Mouse (Mus musculus) embryonic stem cell, embryonic (primary cell): Measurements from ENCODE around the gene Eif2a.

Experiments used
- CTCF ChIA-PET, 4 experiments: fragments of 300-600 bp in 2 of 4; fragments of 350-600 bp in 2 of 4; sonication (Branson Sonifier 250); formaldehyde crosslinking; loops; one replicate each; lab custom pipeline; 2022; ENCODE audit warnings: inconsistent platforms in 2 of 4; lab: Charles Lee
- POLR2A ChIA-PET, 4 experiments: fragments of 300-600 bp in 2 of 4; fragments of 350-600 bp in 2 of 4; sonication (Branson Sonifier 250); formaldehyde crosslinking; loops; one replicate each; lab custom pipeline; 2022; ENCODE audit warnings: antibody characterized with exemption in 4 of 4, inconsistent platforms in 1 of 4; lab: Charles Lee

Eif2a gene

DNA sequence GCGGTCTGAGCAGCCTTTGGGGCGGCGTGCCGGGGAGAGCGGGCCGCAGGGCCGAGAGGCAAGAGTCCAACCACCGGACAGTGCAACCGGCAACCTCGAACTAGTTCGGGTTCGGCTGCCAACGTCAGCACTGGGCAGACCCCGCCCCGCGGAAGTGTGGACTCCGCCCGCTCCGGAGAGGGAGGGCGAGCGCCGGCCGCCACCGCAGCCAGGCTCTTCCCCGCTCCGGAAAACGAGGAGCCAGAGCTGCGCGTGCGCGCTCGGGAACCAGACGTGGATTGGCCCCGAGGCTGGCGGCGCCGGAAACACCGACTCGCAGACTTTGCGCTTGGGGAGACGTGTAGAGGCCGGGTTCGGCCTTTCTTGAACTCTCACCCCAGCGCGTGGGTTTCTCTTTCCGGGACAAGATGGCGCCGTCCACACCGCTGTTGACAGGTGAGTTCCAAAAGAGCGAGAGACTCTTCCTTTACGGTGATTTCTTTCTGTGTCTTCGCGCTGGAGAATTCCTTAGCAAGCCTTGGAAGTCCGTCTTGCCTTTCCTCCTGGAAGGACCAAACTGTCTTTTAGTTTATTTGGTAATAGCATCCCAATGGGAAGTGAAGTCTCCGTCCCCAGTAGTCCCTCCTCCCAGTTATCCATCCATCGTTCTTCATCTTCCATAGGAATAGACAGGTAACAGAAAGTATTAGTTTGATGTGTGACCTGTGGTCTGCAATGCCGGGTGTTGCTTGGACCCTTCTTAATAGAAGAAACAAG is at the start of gene Eif2a, which contains the start of gene Serp1:
Gene Eif2a (plus strand): TSS at position 170 of the 756 bp plus-strand sequence.
Gene Serp1 (minus strand): TSS at position 241 of the 756 bp plus-strand sequence.
- POLR2A ChIA-PET = interaction anchor here in 3 of 4 experiments (0.5 to 2.0 kb wide), 24 partner anchors 9 to 1231 kb away, joined by 3 to 12 read pairs (median 4); partner anchors contain the start of genes Selenot (in 3 of the 3) and Siah2 (in 1 of the 3)
- CTCF ChIA-PET = interaction anchor here in 1 of 4 experiments (0.5 kb wide), 1 partner anchor 9 kb away, joined by 3 read pairs; no protein-coding TSS in a partner anchor

DNA sequence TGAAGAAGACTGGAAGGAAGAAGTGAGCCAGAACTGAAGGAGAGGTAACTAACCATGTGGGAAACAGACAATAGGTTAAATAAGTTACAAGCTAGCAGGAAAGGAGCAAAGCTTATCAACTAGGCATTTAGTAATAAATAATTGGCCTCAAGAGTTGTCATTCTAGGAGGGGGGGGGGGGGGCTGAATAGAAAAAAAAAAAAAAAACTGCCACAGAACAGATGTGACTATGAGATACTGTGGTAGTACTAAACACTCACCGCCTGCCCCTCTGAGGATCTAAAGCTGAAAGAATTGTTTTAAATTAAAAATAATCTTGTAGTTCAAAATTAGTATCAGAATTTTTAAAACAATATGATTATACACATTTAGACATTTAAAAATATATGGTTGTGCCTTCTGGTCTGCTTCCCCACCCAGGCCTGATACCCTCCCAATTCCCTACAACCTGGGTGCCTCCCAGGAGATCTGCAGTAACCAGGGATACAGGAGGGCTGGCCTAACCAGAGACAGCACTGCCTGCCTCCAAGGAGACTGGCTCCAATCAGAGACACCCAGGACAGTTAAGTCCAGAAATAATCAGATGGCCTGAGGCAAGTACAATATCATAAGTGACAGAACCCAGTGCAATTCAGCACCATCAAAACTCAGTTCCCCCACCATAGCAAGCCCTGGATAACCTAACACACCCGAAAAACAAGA is 46.7 kb upstream of the Eif2a start:
- ChIA-PET POLR2A (interaction anchor here in 1 of 4 experiments (0.6 kb wide), 1 partner anchor 24 kb away, joined by 4 read pairs; no protein-coding TSS in a partner anchor), CTCF (no interaction called here)

DNA sequence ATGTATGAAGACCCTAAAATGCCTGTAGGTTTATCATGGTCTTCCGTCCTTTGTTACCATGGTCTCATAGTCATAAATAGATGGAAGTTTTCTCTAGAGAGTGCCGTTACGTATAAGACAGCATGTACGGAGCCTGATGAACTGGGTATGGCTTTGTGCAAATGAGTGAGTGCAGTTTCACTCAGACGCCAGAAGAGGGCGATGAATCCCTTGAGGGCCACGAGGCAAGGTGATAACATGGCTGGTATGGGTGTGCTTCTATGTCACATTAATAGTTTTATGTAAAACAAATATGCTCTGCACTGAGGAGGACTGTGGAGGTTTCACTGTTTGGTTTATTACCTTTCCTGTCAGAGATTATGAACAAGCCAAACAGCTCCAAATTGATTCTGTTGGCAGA is 39.7 kb upstream of the Eif2a start:
- ChIA-PET POLR2A (interaction anchor here in 1 of 4 experiments (0.7 kb wide), 1 partner anchor 40 kb away, joined by 3 read pairs; the partner anchor contains the start of gene Serp1), CTCF (interaction anchor here in 2 of 4 experiments (0.5 to 1.1 kb wide), 4 partner anchors 38 to 1692 kb away, joined by 4 to 5 read pairs (median 4); no protein-coding TSS in a partner anchor)

DNA sequence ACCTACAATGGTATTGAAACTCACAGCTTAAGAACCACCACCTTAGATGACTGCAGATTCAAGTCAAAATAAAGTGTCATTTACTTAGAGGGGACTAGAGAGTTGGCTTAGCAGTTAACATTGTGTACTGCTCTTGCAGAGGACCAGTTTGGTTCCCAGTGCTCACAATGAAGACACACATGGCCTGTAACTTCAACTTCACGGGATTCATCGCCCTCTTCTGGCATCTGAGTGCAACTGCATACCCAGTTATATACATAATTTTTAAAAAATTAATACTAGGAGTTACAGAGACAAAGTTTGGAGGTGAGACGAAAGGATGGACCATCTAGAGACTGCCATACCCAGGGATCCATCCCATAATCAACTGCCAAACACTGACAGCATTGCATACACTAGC is 38.5 kb upstream of the Eif2a start:
- POLR2A ChIA-PET = no interaction called here
- CTCF ChIA-PET = no interaction called here

DNA sequence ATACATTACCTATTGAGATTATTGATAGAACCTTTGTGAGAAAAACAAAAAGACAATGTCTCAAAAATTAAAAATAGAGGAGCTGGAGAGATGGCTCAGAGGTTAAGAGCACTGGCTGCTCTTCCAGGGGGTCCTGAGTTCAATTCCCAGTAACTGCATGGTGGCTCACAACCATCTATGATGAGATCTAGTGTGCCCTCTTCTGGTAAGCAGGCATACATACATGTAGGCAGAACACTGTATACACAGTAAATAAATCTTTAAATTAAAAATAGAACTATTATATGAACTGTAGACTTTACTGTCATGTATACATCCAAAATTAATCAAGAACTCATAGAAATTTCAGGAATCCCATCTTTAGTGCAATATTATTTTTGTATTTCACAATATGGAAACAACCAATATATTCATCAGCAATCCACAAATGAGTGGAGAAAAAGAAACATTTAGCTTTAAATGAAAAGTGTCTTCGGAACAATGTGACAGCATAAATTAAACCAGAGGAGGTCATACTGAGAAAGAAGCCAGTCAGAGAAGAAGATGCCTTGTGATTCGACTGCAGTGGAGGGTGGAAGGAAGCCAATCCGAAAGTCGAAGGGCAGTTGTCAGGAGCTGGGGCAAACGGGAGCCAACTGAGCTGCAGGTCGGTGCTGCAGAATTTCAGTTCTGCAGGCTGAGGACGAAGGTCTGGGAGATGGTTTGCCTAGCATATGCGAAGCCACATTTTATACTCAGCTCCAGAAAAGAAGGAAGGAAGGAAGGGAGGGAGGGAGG is 37.4 kb upstream of the Eif2a start:
- ChIA-PET CTCF (interaction anchor here in 1 of 4 experiments (0.7 kb wide), 1 partner anchor 681 kb away, joined by 3 read pairs; no protein-coding TSS in a partner anchor), POLR2A (no interaction called here)

DNA sequence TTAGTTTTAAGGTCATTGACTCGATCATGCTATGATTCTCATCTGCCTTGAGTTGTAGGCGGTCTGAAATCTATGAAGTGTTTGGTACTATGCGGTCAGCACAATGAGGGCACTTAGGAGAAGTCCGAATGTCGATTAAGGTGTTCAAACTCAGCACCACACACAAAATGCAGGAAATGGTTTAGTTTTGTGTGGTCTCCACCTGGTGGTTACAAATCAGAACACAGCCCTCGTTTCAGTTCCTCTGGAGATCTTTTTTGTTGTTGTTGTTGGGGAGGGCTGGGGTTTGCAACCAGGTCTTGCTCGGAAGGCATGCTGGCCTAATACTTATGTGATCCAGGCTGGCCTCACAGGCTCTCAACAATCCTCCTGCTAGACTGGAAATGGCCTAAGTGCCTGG is 34.8 kb upstream of the Eif2a start:
- ChIA-PET CTCF (interaction anchor here in 1 of 4 experiments (1.2 kb wide), 1 partner anchor 328 kb away, joined by 3 read pairs; no protein-coding TSS in a partner anchor), POLR2A (interaction anchor here in 1 of 4 experiments (0.6 to 1.5 kb wide), 2 partner anchors 44 to 75 kb away, joined by 3 to 5 read pairs; no protein-coding TSS in a partner anchor)

DNA sequence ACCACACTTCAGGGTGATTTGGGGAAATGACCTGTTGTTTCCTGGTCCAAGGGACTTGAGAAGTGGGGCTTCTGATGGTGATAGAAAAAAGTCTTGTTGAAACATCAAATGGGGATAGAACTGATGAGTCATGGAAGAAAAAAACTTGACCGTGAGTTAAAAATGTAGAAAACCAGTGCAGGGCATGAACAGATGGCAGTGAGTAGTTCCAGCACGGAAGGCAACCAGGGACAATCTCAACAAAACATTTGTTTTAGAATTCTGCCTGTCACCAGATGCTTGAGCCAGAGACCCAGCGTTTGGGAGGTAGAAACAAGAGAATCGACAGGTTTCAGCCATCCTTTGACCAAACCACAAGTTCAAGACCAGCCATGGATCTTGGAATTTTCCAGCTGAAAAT is 32.0 kb upstream of the Eif2a start:
- POLR2A ChIA-PET = interaction anchor here in 1 of 4 experiments (0.7 kb wide), 1 partner anchor 346 kb away, joined by 3 read pairs; no protein-coding TSS in a partner anchor
- CTCF ChIA-PET = interaction anchor here in 1 of 4 experiments (0.6 kb wide), 1 partner anchor 199 kb away, joined by 3 read pairs; the partner anchor contains the start of gene Siah2

DNA sequence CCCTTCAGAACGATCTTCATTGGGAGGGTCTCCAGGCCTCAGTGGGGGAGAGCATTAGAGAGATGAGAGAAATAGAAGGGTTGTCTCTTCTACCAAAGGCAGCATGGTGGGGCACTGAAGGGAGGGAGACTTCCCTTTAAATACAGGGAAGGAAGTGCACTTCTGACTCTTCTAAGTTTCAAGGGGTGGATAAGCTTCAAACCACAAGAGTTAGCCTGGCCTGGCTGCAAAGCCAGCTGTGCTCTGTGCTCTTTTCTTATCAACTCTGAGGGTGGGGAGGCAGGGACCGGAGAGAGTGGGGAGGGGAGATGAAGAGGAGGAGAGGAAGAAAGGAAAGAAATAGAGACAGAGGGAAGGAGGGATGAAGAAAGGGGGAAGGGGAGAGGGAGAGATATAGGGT is 23.7 kb upstream of the Eif2a start:
- CTCF ChIA-PET = no interaction called here

DNA sequence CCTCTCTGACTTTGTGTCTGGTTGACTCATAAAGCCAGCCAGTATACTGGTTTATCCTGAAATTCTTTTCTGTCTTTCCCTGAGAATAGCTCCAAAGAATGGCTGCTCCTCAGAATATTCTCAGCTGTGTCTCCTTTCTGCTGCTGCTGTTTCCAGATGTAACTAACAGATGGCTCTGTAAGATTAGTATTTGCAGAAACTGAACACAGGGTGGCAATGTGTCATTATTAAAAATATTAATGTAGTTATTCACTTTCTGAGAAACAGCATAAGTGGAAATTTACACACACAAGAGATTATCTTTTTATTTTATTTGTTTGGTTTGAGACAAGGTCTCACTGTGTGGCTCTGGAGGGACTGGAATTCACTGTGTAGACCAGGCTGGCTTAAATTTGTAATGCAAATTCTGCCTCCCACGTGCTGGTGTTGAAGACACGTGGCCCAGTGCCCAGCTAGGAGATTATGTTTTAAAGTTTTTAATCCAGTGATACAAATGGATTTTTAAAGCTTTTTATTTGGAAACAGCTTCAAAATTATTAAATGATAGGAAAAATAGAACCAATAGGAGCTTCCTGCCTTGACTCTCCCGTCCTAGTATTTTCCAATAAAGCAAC is 21.8 kb upstream of the Eif2a start:
- CTCF ChIA-PET = no interaction called here

More for the DNA sequence above, 23.7 kb upstream of the Eif2a start:
- POLR2A ChIA-PET = interaction anchor here in 1 of 4 experiments (0.6 kb wide), 1 partner anchor 106 kb away, joined by 3 read pairs; no protein-coding TSS in a partner anchor

DNA sequence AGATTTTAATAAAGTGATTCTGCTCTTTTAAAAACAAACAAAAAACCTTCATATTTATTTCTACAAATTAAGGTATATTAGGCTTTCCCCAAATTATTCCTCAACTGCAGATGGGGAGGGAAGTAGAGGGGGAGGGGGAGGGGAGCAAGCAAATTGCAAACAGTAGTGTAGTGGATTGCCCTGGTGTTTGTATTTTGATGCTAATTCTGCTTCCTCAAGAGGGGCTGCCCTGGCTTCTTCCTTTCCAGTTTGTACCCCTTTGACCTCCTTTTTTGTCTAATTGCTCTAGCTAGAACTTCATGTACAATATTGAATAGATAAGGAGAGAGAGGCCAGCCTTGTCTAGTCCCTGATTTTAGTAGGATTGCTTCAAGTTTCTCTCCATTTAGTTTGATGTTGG is 20.9 kb upstream of the Eif2a start:
- CTCF ChIA-PET = no interaction called here
- POLR2A ChIA-PET = interaction anchor here in 1 of 4 experiments (1.0 to 1.5 kb wide), 2 partner anchors 21 to 75 kb away, joined by 3 to 4 read pairs; partner anchors contain the start of genes Eif2a and Serp1

More for the DNA sequence above, 21.8 kb upstream of the Eif2a start:
- POLR2A ChIA-PET = interaction anchor here in 3 of 4 experiments (0.6 to 1.5 kb wide), 5 partner anchors 18 to 87 kb away, joined by 3 read pairs; partner anchors contain the start of genes Eif2a (in 1 of the 3) and Serp1 (in 1 of the 3)

DNA sequence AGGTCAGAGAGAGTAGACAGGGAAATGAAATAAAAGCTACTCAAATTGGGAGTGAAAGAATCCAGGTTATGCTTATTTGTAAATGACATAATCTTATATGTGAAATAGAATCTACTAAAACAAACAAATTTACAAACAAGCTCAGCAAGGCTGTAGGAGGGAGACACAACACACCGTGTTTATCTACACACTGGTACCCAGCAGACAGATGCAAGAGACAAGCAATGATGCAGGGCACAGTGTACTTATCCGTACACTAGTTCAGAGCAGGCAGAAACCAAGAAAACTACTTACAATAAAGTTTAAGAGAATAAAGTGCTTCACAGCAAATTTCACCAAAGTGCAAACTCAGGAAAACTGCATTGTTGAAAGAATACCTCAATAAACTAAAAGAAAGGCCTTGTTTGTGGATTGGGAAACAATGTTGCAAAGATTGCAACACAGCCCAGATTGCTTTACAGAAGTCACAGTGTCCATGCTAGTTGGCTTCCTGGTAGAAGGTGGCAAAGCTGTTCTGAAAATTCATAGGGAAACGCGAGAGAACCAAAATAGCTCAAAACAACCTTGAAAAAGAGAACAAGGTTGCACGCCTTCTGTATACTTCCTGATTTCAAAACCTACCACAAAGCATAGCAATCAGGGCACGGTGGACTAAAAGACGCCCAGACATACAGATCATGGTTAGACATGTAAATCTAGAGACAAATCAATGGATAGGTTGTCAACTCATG is 17.4 kb upstream of the Eif2a start:
- CTCF ChIA-PET = interaction anchor here in 1 of 4 experiments (0.7 kb wide), 1 partner anchor 32 kb away, joined by 3 read pairs; no protein-coding TSS in a partner anchor
- POLR2A ChIA-PET = interaction anchor here in 1 of 4 experiments (0.9 kb wide), 1 partner anchor 69 kb away, joined by 3 read pairs; no protein-coding TSS in a partner anchor

DNA sequence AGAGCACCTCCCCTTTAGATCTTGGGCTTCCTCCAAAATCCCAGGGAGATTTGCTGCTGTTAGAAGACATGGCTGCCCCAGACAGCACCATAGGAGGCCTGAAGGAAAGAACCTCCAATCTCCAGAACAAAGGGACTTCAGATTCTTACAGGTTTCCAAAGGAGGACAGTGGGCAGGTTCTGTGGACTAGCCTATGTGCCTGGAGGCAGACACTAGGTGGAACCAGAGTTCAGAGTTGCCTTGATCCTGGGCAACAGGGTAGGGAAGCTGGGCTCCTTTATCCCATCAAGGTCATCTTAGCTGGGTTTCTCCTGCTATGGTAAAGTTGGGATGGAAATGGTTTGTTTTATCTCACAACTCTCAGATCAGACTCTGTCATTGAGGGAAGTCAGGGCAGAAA is 14.0 kb upstream of the Eif2a start:
- ChIA-PET POLR2A (interaction anchor here in 1 of 4 experiments (0.5 to 2.8 kb wide), 3 partner anchors 15 to 896 kb away, joined by 3 to 11 read pairs (median 4); partner anchors contain the start of genes Eif2a and Serp1), CTCF (interaction anchor here in 1 of 4 experiments (1.0 to 2.3 kb wide), 2 partner anchors 10 to 142 kb away, joined by 3 to 8 read pairs; no protein-coding TSS in a partner anchor)

DNA sequence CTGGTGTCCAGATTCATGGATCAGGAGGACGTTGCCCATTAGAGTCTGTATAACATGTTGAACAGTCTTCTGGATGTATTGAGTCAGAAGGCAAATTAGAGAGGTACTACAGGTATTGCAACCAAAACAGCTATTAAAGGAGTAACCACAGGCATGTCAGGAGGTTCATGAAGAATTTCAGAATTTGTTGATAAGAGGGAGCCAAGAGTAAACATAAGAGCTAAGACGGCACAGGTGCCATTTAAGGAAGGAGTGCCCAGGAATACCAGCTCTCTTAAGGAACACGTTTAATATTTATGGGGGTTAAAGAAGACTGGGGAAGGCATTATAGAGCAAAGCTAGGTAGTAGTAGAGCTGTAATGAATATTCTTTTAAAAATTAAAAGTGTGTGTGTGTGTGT is 12.9 kb upstream of the Eif2a start:
- ChIA-PET CTCF (interaction anchor here in 1 of 4 experiments (0.5 to 2.3 kb wide), 2 partner anchors 38 to 141 kb away, joined by 3 to 8 read pairs; no protein-coding TSS in a partner anchor), POLR2A (interaction anchor here in 2 of 4 experiments (0.6 to 2.8 kb wide), 9 partner anchors 9 to 927 kb away, joined by 3 to 12 read pairs (median 3); partner anchors contain the start of genes Eif2a (in 1 of the 2), Selenot (in 1 of the 2) and Serp1 (in 1 of the 2))

DNA sequence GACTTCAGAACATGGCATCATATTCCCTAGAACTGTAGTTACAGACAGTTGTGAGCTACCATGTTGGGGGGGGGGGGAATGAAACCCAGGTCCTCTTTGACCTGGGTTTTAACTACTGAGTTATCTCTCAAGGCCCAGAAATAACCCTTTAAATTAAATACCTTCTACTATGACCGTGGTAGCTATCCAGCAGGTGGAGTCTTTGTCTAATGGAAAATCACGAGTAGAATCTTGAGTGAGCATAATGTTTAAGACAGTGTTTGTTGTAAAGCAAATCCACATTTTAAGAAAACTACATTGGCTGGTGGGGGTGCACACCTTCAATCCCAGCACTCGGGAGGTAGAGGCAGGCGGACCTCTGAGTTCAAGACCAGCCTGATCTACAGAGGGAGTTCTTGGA is 12.1 kb upstream of the Eif2a start:
- ChIA-PET POLR2A (interaction anchor here in 3 of 4 experiments (0.6 to 2.8 kb wide), 9 partner anchors 8 to 927 kb away, joined by 3 to 12 read pairs (median 3); partner anchors contain the start of genes Eif2a (in 1 of the 3), Selenot (in 1 of the 3) and Serp1 (in 1 of the 3)), CTCF (interaction anchor here in 3 of 4 experiments (0.5 to 2.3 kb wide), 4 partner anchors 140 to 335 kb away, joined by 3 to 8 read pairs (median 4); no protein-coding TSS in a partner anchor)

DNA sequence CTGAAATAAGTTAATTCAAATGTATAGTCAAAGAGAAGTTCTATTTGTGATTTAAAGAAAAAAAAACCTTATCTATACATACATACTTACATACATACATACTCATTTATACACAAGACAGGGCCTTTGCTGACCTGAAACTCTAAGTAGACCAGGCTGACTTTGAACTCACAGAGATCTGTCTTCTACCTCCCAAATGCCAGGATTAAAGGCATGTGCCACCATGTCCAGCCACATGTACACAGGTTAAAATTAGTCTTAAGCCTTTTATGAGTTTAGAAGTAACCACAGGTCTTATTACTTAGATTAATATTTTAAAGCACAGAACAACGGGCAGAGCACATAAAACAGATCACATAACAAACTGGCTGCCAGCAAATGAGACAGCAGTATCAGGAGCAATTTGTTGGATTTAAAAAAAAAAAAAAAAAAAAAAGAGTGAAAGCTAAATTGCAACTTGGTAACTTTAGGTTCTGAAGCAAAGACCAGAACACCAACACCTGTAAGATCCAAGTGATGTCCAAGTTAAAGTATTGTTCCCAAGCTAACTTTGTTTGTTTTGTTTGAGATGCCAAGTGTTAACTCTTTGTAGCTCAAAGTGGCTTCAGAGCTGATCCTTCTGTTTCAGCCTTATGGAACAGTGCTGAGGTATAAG is 9.5 kb upstream of the Eif2a start:
- ChIA-PET POLR2A (interaction anchor here in 1 of 4 experiments (0.6 to 1.3 kb wide), 3 partner anchors 10 to 334 kb away, joined by 3 to 4 read pairs (median 3); partner anchors contain the start of genes Eif2a and Serp1), CTCF (interaction anchor here in 1 of 4 experiments (0.6 kb wide), 1 partner anchor 10 kb away, joined by 3 read pairs; the partner anchor contains the start of gene Serp1)
